Mouse (Mus musculus): ENCODE measurements around the gene Ndufa9. TPM values are rescaled to one million over a fixed set of nuclear protein-coding genes. Genes with fewer than 3 reads are reported as not detected.
A peak's percentile ranks its signal among the peaks of the same experiment; 100 is the strongest.

Gene Ndufa9
- 241 and 248 TPM in 2 replicates for polyA plus RNA-seq (2015; fragmentation: Nextera tagmentation; extraction: Ambion mirVana)

DNA sequence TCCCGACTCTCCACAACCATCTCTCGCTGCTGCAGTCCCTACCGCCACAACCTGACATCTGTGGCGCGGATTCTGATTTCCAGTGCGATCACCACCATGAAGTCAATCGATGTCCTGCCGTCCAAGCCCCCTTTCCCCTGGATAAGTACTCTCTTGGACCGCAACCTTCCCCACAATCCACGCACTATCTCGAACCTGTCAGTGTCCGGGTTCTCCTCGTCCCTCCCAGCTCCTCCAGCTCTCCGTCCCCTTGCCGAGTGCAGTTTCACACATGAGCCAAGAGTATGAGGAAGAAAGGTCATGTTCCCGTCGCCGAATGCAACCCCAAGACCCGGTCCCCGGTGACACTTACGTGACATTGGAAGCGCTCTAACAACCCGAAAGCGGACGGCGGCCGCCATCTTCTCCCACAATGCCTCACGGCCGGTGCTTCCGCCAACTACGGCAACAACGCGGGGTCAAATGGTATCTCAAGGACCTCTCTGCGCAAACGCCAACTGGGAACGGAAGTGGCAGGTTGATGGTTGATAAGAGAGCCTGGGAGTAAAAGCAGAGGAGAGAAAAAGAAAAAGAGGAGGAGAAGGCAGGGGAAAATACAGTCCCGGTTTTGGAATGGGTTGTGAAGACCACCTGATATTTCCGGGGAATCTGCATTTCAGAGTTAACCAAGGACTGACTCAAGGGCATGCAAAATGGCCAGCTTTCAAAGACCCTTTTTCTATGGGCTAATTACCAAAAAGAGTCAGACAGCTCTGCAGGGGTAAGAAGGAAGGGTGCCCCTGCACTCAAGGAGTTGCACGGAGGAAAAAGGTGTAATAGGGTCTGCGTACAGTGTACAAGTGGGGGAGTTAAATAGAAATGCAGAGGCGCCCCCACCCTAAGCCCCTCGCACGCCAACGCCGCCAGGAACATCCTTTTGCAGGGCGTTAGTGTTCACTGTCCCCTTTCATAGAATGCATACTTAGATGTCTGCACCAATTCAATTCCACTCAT, at the start of gene Ndufa9:
Gene Ndufa9, minus strand, starts transcription at position 425 of the 993 bp plus-strand sequence.
- 0 out of 2 replicates have a peak, but pooled peaks cover 4% of the 10 kb centered on the region for H3K27me3 ChIP-seq (ENCODE audit: insufficient read depth, low read length)
- H3K36me3 ChIP-seq (ENCODE audit: insufficient read depth, low read length) = peaks cover 6% of the 10 kb centered on the region
- ATAC-seq (ENCODE audit: low FRiP score, low TSS enrichment) = peak; percentile 83
- 0 out of 2 replicates have a peak within 1 kb of the TSS, but pooled peaks have one; percentile 19 for H3K27ac ChIP-seq (ENCODE audit: low read length)
- H3K4me3 ChIP-seq (ENCODE audit: low read length) = peak within 1 kb of the TSS; percentile 73
- H3K4me1 ChIP-seq (ENCODE audit: insufficient read depth, low read length) = peaks cover 14% of the 10 kb centered on the region
- 6% methylated on average over 46 of the region's 46 CpGs for WGBS
- no peaks in the 10 kb centered on the region for H3K9me3 ChIP-seq (ENCODE audit: low read length)
- peak within 1 kb of the TSS; percentile 69 for H3K4me2 ChIP-seq (replicated peaks; ENCODE audit: low read depth, low read length)
- peak within 1 kb of the TSS; percentile 82 for H3K9ac ChIP-seq (replicated peaks; ENCODE audit: low read length)

DNA sequence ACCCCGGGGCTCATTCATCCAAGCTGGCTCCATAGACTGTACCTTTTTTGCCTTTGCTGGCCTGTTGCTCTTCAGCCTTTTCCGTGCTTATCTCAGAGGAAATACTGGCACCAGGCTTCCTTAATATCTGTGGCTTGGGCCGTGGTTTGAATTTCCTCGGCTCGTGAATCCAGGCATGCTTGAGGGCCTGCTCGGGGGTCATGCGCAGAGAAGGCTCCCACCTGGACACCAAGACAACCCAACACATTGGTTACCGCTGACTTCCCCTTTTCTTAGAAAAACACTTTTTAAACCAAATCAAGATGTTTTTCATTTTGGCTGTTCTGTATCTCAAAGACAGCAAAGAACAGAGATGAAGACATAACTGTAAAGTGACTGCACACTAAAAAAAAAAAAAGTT, 28.2 kb upstream of the Ndufa9 start:
- WGBS = 76% methylated on average over 8 of the region's 8 CpGs
- H3K4me2 ChIP-seq (replicated peaks; ENCODE audit: low read depth, low read length) = no peak overlapping the region
- H3K9ac ChIP-seq (replicated peaks; ENCODE audit: low read length) = no peak overlapping the region
- no peak overlapping the region for H3K4me3 ChIP-seq (ENCODE audit: low read length)
- no peaks in the 10 kb centered on the region for H3K4me1 ChIP-seq (ENCODE audit: insufficient read depth, low read length)
- no peak overlapping the region for H3K27ac ChIP-seq (ENCODE audit: low read length)
- H3K9me3 ChIP-seq (ENCODE audit: low read length) = no peaks in the 10 kb centered on the region
- H3K36me3 ChIP-seq (ENCODE audit: insufficient read depth, low read length) = no peaks in the 10 kb centered on the region
- no peak for ATAC-seq (ENCODE audit: low FRiP score, low TSS enrichment)
- 0 out of 2 replicates have a peak, but pooled peaks cover 3% of the 10 kb centered on the region for H3K27me3 ChIP-seq (ENCODE audit: insufficient read depth, low read length)

DNA sequence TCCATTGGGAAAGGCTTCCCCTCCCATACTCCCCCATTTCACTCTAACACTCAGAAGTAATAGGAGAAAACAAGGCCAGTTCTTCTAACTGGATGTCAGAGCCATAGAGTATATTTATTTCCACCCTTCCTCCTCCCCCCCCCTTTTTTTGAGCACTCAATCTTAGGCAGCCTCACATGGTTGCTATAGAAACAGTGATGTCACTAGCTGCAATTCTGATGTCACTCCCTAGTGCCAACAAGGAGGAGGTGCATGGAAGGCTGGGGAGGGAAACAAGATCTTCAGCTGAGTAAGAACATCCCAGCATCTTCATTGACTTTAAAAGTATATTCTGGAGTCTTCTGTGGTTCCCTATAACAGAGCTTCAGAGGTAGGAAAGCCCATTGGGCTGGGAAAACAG, 3.9 kb upstream of the Ndufa9 start, which contains the start of gene Akap3:
Gene Akap3, plus strand, starts transcription at position 218 of the 400 bp plus-strand sequence.
- H3K4me1 ChIP-seq (ENCODE audit: insufficient read depth, low read length) = peaks cover 8% of the 10 kb centered on the region
- no peaks in the 10 kb centered on the region for H3K36me3 ChIP-seq (ENCODE audit: insufficient read depth, low read length)
- no peak within 1 kb of the TSS for H3K4me2 ChIP-seq (replicated peaks; ENCODE audit: low read depth, low read length)
- no peak within 1 kb of the TSS for H3K4me3 ChIP-seq (ENCODE audit: low read length)
- H3K9me3 ChIP-seq (ENCODE audit: low read length) = no peaks in the 10 kb centered on the region
- H3K9ac ChIP-seq (replicated peaks; ENCODE audit: low read length) = no peak within 1 kb of the TSS
- no peak for ATAC-seq (ENCODE audit: low FRiP score, low TSS enrichment)
- H3K27ac ChIP-seq (ENCODE audit: low read length) = no peak within 1 kb of the TSS
- 0 out of 2 replicates have a peak, but pooled peaks cover 4% of the 10 kb centered on the region for H3K27me3 ChIP-seq (ENCODE audit: insufficient read depth, low read length)

GRCm38 (mm10) chr6:126836628-126837027, 12.3 kb downstream of the Ndufa9 start:
- no peak for ATAC-seq (ENCODE audit: low FRiP score, low TSS enrichment)
- Histone ChIP-seq H3K9ac (replicated peaks; ENCODE audit: low read length) (no peak overlapping the region), H3K9me3 (ENCODE audit: low read length) (no peaks in the 10 kb centered on the region), H3K4me1 (ENCODE audit: insufficient read depth, low read length) (no peaks in the 10 kb centered on the region), H3K4me2 (replicated peaks; ENCODE audit: low read depth, low read length) (no peak overlapping the region), H3K36me3 (ENCODE audit: insufficient read depth, low read length) (peaks cover 66% of the 10 kb centered on the region), H3K27ac (ENCODE audit: low read length) (no peak overlapping the region), H3K4me3 (ENCODE audit: low read length) (no peak overlapping the region), H3K27me3 (ENCODE audit: insufficient read depth, low read length) (no peaks in the 10 kb centered on the region)
- 85% methylated on average over 8 of the region's 8 CpGs for WGBS

DNA sequence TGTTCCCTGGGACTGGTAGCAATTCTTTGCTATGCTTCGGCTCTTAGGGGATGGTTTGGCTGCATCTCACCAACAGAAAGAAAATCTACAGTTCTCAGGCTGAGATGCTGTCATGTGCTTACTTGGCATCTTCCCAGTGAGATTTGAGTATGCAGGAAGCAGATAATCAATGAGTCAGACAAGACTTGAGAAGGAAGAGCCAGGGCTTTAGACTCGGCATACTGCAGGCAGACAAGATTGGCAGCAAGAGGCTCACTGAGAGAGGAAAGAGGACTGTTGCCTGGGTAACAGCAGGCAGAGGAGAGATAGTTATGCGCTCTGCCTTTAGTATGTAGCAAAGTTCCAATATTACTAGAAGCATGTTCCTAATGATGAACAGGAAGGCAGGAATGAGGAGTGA, 25.8 kb downstream of the Ndufa9 start:
- ATAC-seq (ENCODE audit: low FRiP score, low TSS enrichment) = no peak
- no peak overlapping the region for H3K9ac ChIP-seq (replicated peaks; ENCODE audit: low read length)
- H3K27me3 ChIP-seq (ENCODE audit: insufficient read depth, low read length) = no peaks in the 10 kb centered on the region
- no peak overlapping the region for H3K4me3 ChIP-seq (ENCODE audit: low read length)
- no peak overlapping the region for H3K4me2 ChIP-seq (replicated peaks; ENCODE audit: low read depth, low read length)
- H3K27ac ChIP-seq (ENCODE audit: low read length) = no peak overlapping the region
- no peaks in the 10 kb centered on the region for H3K9me3 ChIP-seq (ENCODE audit: low read length)
- H3K36me3 ChIP-seq (ENCODE audit: insufficient read depth, low read length) = peaks cover 76% of the 10 kb centered on the region
- WGBS = 88% methylated on average over 3 of the region's 3 CpGs
- H3K4me1 ChIP-seq (ENCODE audit: insufficient read depth, low read length) = no peaks in the 10 kb centered on the region

DNA sequence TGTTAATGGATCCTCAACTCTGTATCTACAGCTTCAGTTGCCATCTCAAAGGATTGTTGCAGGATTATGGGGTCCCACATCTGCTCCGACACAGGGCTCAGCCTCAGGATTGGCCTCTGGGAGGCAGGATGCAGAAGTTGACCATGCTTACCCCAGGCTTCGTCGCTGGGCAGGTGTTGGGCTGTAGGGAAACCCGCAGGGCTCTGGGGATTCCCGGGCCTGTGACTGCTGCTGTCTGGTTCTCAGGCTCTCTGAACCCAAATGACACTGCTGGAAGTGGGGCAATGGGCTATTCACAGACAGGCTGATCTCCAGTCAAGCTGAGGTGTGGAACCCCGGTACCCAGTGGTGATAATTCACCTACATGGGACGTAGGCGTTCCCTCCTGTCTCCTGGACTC, 32.6 kb downstream of the Ndufa9 start:
- peaks cover 18% of the 10 kb centered on the region for H3K36me3 ChIP-seq (ENCODE audit: insufficient read depth, low read length)
- 83% methylated on average over 8 of the region's 8 CpGs for WGBS

GRCm38 (mm10) chr6:126815206-126815750, 33.7 kb downstream of the Ndufa9 start:
- Histone ChIP-seq H3K4me2 (replicated peaks; ENCODE audit: low read depth, low read length) (no peak overlapping the region), H3K27ac (ENCODE audit: low read length) (no peak overlapping the region), H3K9me3 (ENCODE audit: low read length) (no peaks in the 10 kb centered on the region), H3K4me3 (ENCODE audit: low read length) (no peak overlapping the region), H3K36me3 (ENCODE audit: insufficient read depth, low read length) (peaks cover 9% of the 10 kb centered on the region), H3K9ac (replicated peaks; ENCODE audit: low read length) (no peak overlapping the region), H3K27me3 (ENCODE audit: insufficient read depth, low read length) (no peaks in the 10 kb centered on the region), H3K4me1 (ENCODE audit: insufficient read depth, low read length) (no peaks in the 10 kb centered on the region)
- 75% methylated on average over 6 of the region's 6 CpGs for WGBS
- ATAC-seq (ENCODE audit: low FRiP score, low TSS enrichment) = no peak

More for the DNA sequence above, 32.6 kb downstream of the Ndufa9 start:
- no peaks in the 10 kb centered on the region for H3K4me1 ChIP-seq (ENCODE audit: insufficient read depth, low read length)
- H3K9ac ChIP-seq (replicated peaks; ENCODE audit: low read length) = no peak overlapping the region
- no peak overlapping the region for H3K4me2 ChIP-seq (replicated peaks; ENCODE audit: low read depth, low read length)
- H3K27ac ChIP-seq (ENCODE audit: low read length) = no peak overlapping the region
- H3K27me3 ChIP-seq (ENCODE audit: insufficient read depth, low read length) = no peaks in the 10 kb centered on the region
- no peak overlapping the region for H3K4me3 ChIP-seq (ENCODE audit: low read length)
- H3K9me3 ChIP-seq (ENCODE audit: low read length) = no peaks in the 10 kb centered on the region
- no peak for ATAC-seq (ENCODE audit: low FRiP score, low TSS enrichment)

GRCm38 (mm10) chr6:126811481-126811880, 37.5 kb downstream of the Ndufa9 start:
- Histone ChIP-seq H3K4me2 (replicated peaks; ENCODE audit: low read depth, low read length) (no peak overlapping the region), H3K27me3 (ENCODE audit: insufficient read depth, low read length) (no peaks in the 10 kb centered on the region), H3K4me1 (ENCODE audit: insufficient read depth, low read length) (no peaks in the 10 kb centered on the region), H3K9ac (replicated peaks; ENCODE audit: low read length) (no peak overlapping the region), H3K4me3 (ENCODE audit: low read length) (no peak overlapping the region), H3K36me3 (ENCODE audit: insufficient read depth, low read length) (no peaks in the 10 kb centered on the region), H3K9me3 (ENCODE audit: low read length) (no peaks in the 10 kb centered on the region; the same call in 1 of the 2 replicates), H3K27ac (ENCODE audit: low read length) (no peak overlapping the region)
- 79% methylated on average over 4 of the region's 4 CpGs for WGBS
- ATAC-seq (ENCODE audit: low FRiP score, low TSS enrichment) = no peak

DNA sequence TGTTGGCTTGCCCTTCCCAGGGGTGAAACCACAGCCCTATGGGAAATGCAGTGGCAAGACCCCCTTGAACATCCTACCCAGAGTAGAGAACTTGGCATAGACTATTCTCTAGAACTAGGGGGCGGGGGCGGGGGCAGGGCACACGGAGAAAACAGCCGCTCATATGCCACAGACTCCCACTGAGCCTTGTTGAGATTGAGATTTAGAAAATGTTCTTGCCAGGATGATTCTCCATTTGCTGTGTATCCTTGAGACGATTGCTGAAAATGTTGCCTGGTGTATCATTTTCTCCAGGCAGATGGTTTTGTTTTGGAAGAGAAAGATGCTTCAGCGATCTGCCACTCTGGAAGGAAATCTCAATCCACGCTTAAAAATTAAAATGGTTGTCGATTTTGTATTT, 40.4 kb downstream of the Ndufa9 start:
- H3K36me3 ChIP-seq (ENCODE audit: insufficient read depth, low read length) = no peaks in the 10 kb centered on the region
- no peak overlapping the region; the same call in 1 of the 2 replicates for H3K4me2 ChIP-seq (replicated peaks; ENCODE audit: low read depth, low read length)
- 0 out of 2 replicates have a peak overlapping the region, but pooled peaks have one; percentile 21 for H3K27ac ChIP-seq (ENCODE audit: low read length)
- no peak for ATAC-seq (ENCODE audit: low FRiP score, low TSS enrichment)
- peak overlapping the region; percentile 12; the same call in 1 of the 2 replicates for H3K4me3 ChIP-seq (ENCODE audit: low read length)
- no peaks in the 10 kb centered on the region; the same call in 1 of the 2 replicates for H3K9me3 ChIP-seq (ENCODE audit: low read length)
- no peaks in the 10 kb centered on the region for H3K27me3 ChIP-seq (ENCODE audit: insufficient read depth, low read length)
- no peaks in the 10 kb centered on the region for H3K4me1 ChIP-seq (ENCODE audit: insufficient read depth, low read length)
- 87% methylated on average over 8 of the region's 8 CpGs for WGBS
- H3K9ac ChIP-seq (replicated peaks; ENCODE audit: low read length) = no peak overlapping the region
